Mouse (Mus musculus): ENCODE results near the gene Arpc1b. TPM values are rescaled to one million over a fixed set of nuclear protein-coding genes. Genes with fewer than 3 reads are reported as not detected.
"Not testable (repeated sequence)": the region's sequence is repeated elsewhere in the genome, so short reads cannot be mapped to it uniquely, and the experiment has no call there.

The Arpc1b gene
- polyA plus RNA-seq, 1 experiment from 2014 or later: 181 TPM

DNA sequence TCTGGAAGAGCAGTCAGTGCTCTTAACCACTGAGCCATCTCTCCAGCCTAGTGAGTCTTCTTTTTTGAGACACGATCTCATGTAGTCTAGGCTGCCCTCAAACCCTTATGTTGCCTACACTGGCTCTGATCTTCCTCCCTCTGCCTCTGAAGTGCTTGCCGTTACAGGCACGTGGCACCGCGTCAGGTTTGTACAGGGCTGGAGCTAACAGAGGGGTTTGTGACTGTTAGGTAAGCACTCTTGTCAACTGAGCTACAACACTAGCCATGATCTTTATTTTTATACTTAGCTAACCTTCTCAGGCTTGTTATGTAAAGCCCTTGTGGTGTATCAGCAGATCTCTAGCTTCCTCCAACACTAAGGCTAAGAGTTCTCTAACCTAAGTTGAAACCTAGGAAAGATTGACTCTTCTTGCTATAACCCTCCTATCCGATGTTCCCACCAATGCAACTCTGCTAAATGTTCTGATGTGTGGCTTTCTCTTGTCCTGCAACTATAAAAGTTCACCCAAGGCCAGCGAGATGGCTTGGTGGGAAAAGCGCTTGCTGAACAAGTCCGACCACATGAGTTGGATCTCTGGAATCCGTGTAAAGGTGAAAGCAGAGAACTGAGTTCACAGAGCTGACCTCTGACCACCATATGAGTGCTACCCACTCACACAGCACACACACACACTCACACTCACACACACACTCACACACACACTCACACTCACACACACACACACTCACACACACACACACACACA is 32.0 kb upstream of the Arpc1b start:
- no peaks in the 10 kb centered on the region for H3K9me3 ChIP-seq (ENCODE audit: low read length)
- WGBS (ENCODE audit: insufficient replicate concordance): 83% methylated on average over 10 of the region's 10 CpGs
- H3K27ac ChIP-seq (ENCODE audit: low read depth): no peak overlapping the region
- H3K4me3 ChIP-seq (ENCODE audit: low read depth, low read length): no peak overlapping the region
- DNase-seq (no peak), ATAC-seq (no peak)
- TF ChIP-seq CTCF (IDR thresholded peaks at IDR 0.05; ENCODE audit: low read depth) (no peak), EP300 (IDR thresholded peaks at IDR 0.05; ENCODE audit: low read depth) (no peak)
- H3K27me3 ChIP-seq (ENCODE audit: insufficient read depth, low read length): no peaks in the 10 kb centered on the region
- no peaks in the 10 kb centered on the region for H3K36me3 ChIP-seq (replicated peaks; ENCODE audit: insufficient read depth, low read length)
- no peak overlapping the region for H3K9ac ChIP-seq (replicated peaks)
- no peak overlapping the region for H3K4me2 ChIP-seq (ENCODE audit: low read depth, low read length)
- peaks cover 11% of the 10 kb centered on the region for H3K4me1 ChIP-seq (ENCODE audit: insufficient read depth)

DNA sequence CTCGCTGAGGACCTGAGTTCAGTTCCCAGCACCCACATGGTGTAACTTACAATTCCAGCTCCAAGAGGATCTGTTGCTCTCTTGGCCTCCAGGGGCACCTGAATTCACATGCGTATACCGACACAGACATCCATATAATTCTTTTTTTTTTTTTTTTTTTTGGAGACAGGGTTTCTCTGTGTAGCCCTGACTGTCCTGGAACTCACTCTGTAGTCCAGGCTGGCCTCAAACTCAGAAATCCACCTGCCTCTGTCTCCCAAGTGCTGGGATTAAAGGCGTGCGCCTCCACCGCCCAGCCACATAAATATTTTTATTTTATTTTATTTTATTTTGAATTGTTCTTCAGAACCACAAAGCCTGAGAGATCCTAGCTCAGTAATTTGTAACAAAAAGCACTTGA is 30.8 kb upstream of the Arpc1b start:
- not testable (repeated sequence) for H3K27ac ChIP-seq (ENCODE audit: low read depth); DNase-seq; ATAC-seq; H3K9ac ChIP-seq (replicated peaks); H3K9me3 ChIP-seq (ENCODE audit: low read length); H3K27me3 ChIP-seq (ENCODE audit: insufficient read depth, low read length); H3K36me3 ChIP-seq (replicated peaks; ENCODE audit: insufficient read depth, low read length)
- WGBS (ENCODE audit: insufficient replicate concordance): 48% methylated on average over 6 of the region's 6 CpGs
- H3K4me3 ChIP-seq (ENCODE audit: low read depth, low read length): peak overlapping the region; percentile 94
- H3K4me1 ChIP-seq (ENCODE audit: insufficient read depth): peaks cover 11% of the 10 kb centered on the region
- H3K4me2 ChIP-seq (ENCODE audit: low read depth, low read length): peak overlapping the region; percentile 93

DNA sequence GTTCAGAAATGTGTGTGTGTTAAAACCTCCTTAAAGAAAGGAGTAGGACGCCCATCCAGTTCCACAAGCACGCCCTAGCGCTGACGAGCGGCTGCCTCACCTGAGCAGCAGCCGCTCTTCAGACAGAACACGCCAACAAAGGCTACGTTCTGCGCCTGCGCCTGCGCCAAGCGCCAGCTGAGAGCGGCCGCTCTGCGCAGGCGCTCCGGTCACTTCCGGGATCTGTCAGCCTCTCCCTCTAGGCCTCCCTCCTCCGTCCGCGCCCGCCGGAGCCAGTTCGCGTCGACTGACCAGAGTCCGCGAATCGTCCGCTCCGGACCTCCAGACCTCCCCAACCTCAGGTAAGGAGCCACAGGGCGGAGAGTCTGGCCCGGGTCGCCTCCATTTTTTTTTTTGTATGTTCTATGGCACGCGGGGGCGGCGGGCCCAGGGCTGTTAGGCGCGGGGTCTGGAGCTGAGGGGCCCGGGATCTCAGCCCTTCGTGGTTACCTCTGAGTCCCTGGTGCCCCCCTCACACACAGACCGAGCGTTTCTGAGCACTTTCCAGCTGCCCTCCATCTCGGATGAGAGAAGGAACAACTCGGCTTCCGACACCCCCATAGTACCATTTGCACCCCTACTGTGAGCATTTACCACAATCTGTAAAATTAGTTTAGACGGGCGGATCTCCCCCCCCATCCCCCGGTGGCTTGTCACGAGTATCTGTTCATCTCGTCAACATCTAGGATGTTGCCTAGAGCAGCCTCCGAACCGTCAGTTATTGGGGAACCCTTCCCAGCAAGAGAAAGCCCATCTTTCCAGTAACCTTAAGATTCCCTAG is 30.2 kb upstream of the Arpc1b start, which contains the start of the genes Arpc1a and Kpna7:
TSS of gene Arpc1a (plus strand) at position 199 of the 820 bp plus-strand sequence.
TSS of gene Kpna7 (minus strand) at position 399 of the 820 bp plus-strand sequence.
- H3K27me3 ChIP-seq (ENCODE audit: insufficient read depth, low read length): no peaks in the 10 kb centered on the region
- H3K9me3 ChIP-seq (ENCODE audit: low read length): no peaks in the 10 kb centered on the region
- H3K36me3 ChIP-seq (replicated peaks; ENCODE audit: insufficient read depth, low read length): peaks cover 7% of the 10 kb centered on the region; the same call in 1 of the 2 replicates
- ATAC-seq: peak; percentile 97
- peak within 1 kb of the TSS; percentile 96 for H3K9ac ChIP-seq (replicated peaks)
- TF ChIP-seq EP300 (IDR thresholded peaks at IDR 0.05; ENCODE audit: low read depth) (no peak), CTCF (IDR thresholded peaks at IDR 0.05; ENCODE audit: low read depth) (0 out of 2 replicates have a peak, but pooled peaks have one; percentile 3)
- peaks cover 11% of the 10 kb centered on the region for H3K4me1 ChIP-seq (ENCODE audit: insufficient read depth)
- H3K4me3 ChIP-seq (ENCODE audit: low read depth, low read length): peak within 1 kb of the TSS; percentile 94
- DNase-seq: peak; percentile 96
- peak within 1 kb of the TSS; percentile 85 for H3K27ac ChIP-seq (ENCODE audit: low read depth)
- H3K4me2 ChIP-seq (ENCODE audit: low read depth, low read length): peak within 1 kb of the TSS; percentile 93
- 2% methylated on average over 52 of the region's 54 CpGs for WGBS (ENCODE audit: insufficient replicate concordance)

DNA sequence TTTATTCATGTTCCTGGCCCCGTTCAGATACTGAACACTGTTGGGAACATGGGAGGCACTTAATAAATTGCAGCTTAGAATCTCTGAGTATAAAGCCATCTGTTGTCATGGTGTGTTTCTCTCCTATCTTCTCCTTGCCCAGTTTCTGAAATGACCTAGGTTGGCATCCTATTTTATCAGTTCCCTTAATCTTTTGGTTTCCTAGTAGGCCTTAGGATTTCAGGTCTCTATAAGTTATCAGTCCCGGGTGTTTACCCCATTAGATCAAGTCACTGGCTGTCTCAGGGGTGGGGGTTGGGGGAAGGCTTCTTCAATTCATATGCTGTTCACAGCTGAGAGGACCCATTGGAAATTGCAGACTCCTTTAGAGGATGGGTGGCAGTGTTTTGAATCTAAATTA is 29.2 kb upstream of the Arpc1b start:
- Histone ChIP-seq H3K36me3 (replicated peaks; ENCODE audit: insufficient read depth, low read length) (peaks cover 9% of the 10 kb centered on the region; the same call in 1 of the 2 replicates), H3K27ac (ENCODE audit: low read depth) (peak overlapping the region; percentile 85; the same call in 1 of the 2 replicates), H3K4me2 (ENCODE audit: low read depth, low read length) (peak overlapping the region; percentile 93), H3K9ac (replicated peaks) (peak overlapping the region; percentile 96), H3K4me3 (ENCODE audit: low read depth, low read length) (peak overlapping the region; percentile 94), H3K9me3 (ENCODE audit: low read length) (no peaks in the 10 kb centered on the region), H3K4me1 (ENCODE audit: insufficient read depth) (peaks cover 15% of the 10 kb centered on the region), H3K27me3 (ENCODE audit: insufficient read depth, low read length) (no peaks in the 10 kb centered on the region)
- TF ChIP-seq EP300 (IDR thresholded peaks at IDR 0.05; ENCODE audit: low read depth): no peak
- no peak for TF ChIP-seq CTCF (IDR thresholded peaks at IDR 0.05; ENCODE audit: low read depth)
- DNase-seq (no peak), ATAC-seq (no peak)
- 37% methylated on average over 2 of the region's 2 CpGs for WGBS (ENCODE audit: insufficient replicate concordance)

DNA sequence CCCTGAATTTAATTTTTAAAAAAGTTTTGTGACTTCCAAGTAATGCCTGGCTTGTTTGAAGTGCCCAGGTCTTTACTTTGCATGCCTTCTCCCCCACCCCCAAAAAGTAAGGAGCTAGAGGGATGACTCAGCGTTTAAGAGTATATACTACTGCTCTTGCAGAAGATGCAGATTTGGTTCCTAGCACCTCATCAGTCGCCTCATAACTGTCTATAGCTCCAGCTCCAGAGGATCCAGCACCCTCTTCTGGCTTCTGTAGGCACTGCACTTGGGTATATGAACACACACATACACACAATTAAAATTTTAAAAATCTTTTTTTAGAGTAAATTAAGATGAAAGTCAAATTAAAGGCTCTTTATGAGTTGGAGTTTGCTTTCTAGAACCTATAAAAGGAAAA is 25.8 kb upstream of the Arpc1b start:
- Histone ChIP-seq H3K9me3 (ENCODE audit: low read length) (no peaks in the 10 kb centered on the region), H3K27ac (ENCODE audit: low read depth) (no peak overlapping the region), H3K36me3 (replicated peaks; ENCODE audit: insufficient read depth, low read length) (peaks cover 26% of the 10 kb centered on the region), H3K4me1 (ENCODE audit: insufficient read depth) (peaks cover 17% of the 10 kb centered on the region), H3K4me3 (ENCODE audit: low read depth, low read length) (no peak overlapping the region), H3K9ac (replicated peaks) (no peak overlapping the region), H3K27me3 (ENCODE audit: insufficient read depth, low read length) (no peaks in the 10 kb centered on the region), H3K4me2 (ENCODE audit: low read depth, low read length) (no peak overlapping the region)
- ATAC-seq (no peak), DNase-seq (no peak)
- WGBS (ENCODE audit: insufficient replicate concordance): 88% methylated on average over 2 of the region's 2 CpGs
- TF ChIP-seq CTCF (IDR thresholded peaks at IDR 0.05; ENCODE audit: low read depth): 0 out of 2 replicates have a peak, but pooled peaks have one; percentile 17
- TF ChIP-seq EP300 (IDR thresholded peaks at IDR 0.05; ENCODE audit: low read depth): no peak

DNA sequence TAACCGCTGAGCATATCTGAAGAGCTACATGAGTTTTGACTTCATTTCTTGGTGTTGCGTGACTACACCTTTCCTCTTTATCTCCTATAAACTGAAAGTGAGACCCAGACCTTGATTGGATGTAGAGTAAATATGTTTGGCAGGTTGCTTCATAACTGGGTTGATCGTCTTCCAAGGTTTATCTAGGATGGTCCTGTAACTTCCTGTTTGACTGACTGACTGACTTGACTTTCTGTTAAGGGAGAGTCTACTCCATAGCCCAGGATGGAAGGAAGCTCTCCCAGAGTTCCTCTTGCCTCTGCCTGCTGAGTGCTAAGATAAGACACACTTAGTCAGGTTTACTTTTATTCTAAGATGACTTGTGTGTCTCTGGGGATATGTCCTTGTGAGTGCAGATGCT is 24.1 kb upstream of the Arpc1b start:
- 53% methylated on average over 3 of the region's 3 CpGs for WGBS (ENCODE audit: insufficient replicate concordance)
- Histone ChIP-seq H3K36me3 (replicated peaks; ENCODE audit: insufficient read depth, low read length) (peaks cover 39% of the 10 kb centered on the region), H3K27me3 (ENCODE audit: insufficient read depth, low read length) (no peaks in the 10 kb centered on the region), H3K4me3 (ENCODE audit: low read depth, low read length) (no peak overlapping the region), H3K9me3 (ENCODE audit: low read length) (no peaks in the 10 kb centered on the region), H3K4me1 (ENCODE audit: insufficient read depth) (peaks cover 9% of the 10 kb centered on the region), H3K27ac (ENCODE audit: low read depth) (no peak overlapping the region), H3K9ac (replicated peaks) (no peak overlapping the region), H3K4me2 (ENCODE audit: low read depth, low read length) (no peak overlapping the region)
- TF ChIP-seq CTCF (IDR thresholded peaks at IDR 0.05; ENCODE audit: low read depth) (no peak), EP300 (IDR thresholded peaks at IDR 0.05; ENCODE audit: low read depth) (no peak)
- no peak for ATAC-seq
- no peak for DNase-seq
